Mouse (Mus musculus) liver, embryonic 16.5 days (tissue): ENCODE data around the gene Rexo1. TPM values are rescaled to one million over a fixed set of nuclear protein-coding genes. Genes with fewer than 3 reads are reported as not detected.

Source experiments
- ATAC-seq: fragments of 200-750 bp; cut with Nextera tagmentation; 2 replicates; pipeline ENCODE4 v1.8.0; 2017; ENCODE audit warnings: low read depth, mild to moderate bottlenecking, moderate number of reproducible peaks, moderate library complexity
- H3K27ac ChIP-seq: fragments of 300-500 bp; sonication (generic); 2 replicates; pipeline ENCODE4 v1.5.1; 2014; ENCODE audit warnings: mild to moderate bottlenecking, low read length
- H3K27me3 ChIP-seq: fragments of 300-500 bp; sonication (generic); 2 replicates; pipeline ENCODE4 v1.6.1; 2014; ENCODE audit warnings: low read depth, low read length, mixed read lengths; ENCODE audit not compliant: control insufficient read depth, insufficient read depth
- H3K36me3 ChIP-seq: fragments of 300-500 bp; sonication (generic); 2 replicates; pipeline ENCODE4 v1.6.1; 2014; ENCODE audit warnings: mild to moderate bottlenecking; ENCODE audit not compliant: control insufficient read depth, insufficient read depth
- H3K4me1 ChIP-seq: fragments of 300-500 bp; sonication (generic); 2 replicates; pipeline ENCODE4 v1.6.1; 2014; ENCODE audit warnings: low read depth, low read length, mixed read lengths; ENCODE audit not compliant: control insufficient read depth
- H3K4me2 ChIP-seq: fragments of 300-500 bp; sonication (generic); 2 replicates; pipeline ENCODE4 v1.6.1; 2014; ENCODE audit warnings: low read depth, low read length, mixed read lengths
- H3K4me3 ChIP-seq: fragments of 300-500 bp; sonication (generic); 2 replicates; pipeline ENCODE4 v1.5.1; 2014; ENCODE audit warnings: low read depth, mild to moderate bottlenecking, low read length
- H3K9ac ChIP-seq: fragments of 300-500 bp; sonication (generic); 2 replicates; pipeline ENCODE4 v1.6.1; 2014; ENCODE audit warnings: low read depth, low read length
- H3K9me3 ChIP-seq: fragments of 300-500 bp; sonication (generic); replicated peaks from 2 replicates; pipeline ENCODE4 v1.6.1; 2016; ENCODE audit warnings: low read length; ENCODE audit not compliant: control insufficient read depth
- WGBS: fragments of 180-500 bp; shearing (Covaris S2); extraction: QIAGEN DNeasy Blood & Tissue Kit; methylation state at CpG from one replicate; pipeline ENCODE4 v1.1.7; 2014; ENCODE audit not compliant: insufficient replicate concordance; 5-methylcytosine and 5-hydroxymethylcytosine counted together
- polyA plus RNA-seq: library from polyadenylated mRNA; unstranded; fragments of >200 nt; fragmentation: Nextera tagmentation; extraction: Ambion mirVana; gene quantifications from 2 replicates; pipeline ENCODE4 v1.2.1, GENCODE M21; 2015

Rexo1 gene
- polyA plus RNA-seq, 1 experiment from 2014 or later, result 12.1 TPM

GRCm38 (mm10) chr10:80506222-80506621, 55.1 kb downstream of the Rexo1 start:
- WGBS, result under 1% methylated on average over 11 of the region's 11 CpGs
- Histone ChIP-seq H3K4me2 (no peak overlapping the region), H3K36me3 (no peaks in the 10 kb centered on the region), H3K9ac (no peak overlapping the region), H3K4me3 (no peak overlapping the region), H3K9me3 (no peaks in the 10 kb centered on the region), H3K27me3 (peaks cover 72% of the 10 kb centered on the region), H3K4me1 (peaks cover 9% of the 10 kb centered on the region), H3K27ac (no peak overlapping the region)
- no peak for ATAC-seq

GRCm38 (mm10) chr10:80504724-80505123, 56.6 kb downstream of the Rexo1 start:
- Histone ChIP-seq H3K27me3 (peaks cover 81% of the 10 kb centered on the region), H3K36me3 (no peaks in the 10 kb centered on the region), H3K9me3 (no peaks in the 10 kb centered on the region), H3K4me1 (peaks cover 6% of the 10 kb centered on the region), H3K9ac (no peak overlapping the region), H3K4me2 (no peak overlapping the region), H3K4me3 (no peak overlapping the region), H3K27ac (no peak overlapping the region)
- no peak for ATAC-seq
- 4% methylated on average over 7 of the region's 9 CpGs for WGBS

GRCm38 (mm10) chr10:80503599-80504220, 57.6 kb downstream of the Rexo1 start:
- 2% methylated on average over 27 of the region's 27 CpGs for WGBS
- H3K4me2 ChIP-seq, result no peak overlapping the region

GRCm38 (mm10) chr10:80502819-80503314, 58.5 kb downstream of the Rexo1 start:
- Histone ChIP-seq H3K36me3 (no peaks in the 10 kb centered on the region), H3K9me3 (no peaks in the 10 kb centered on the region), H3K4me3 (no peak overlapping the region), H3K4me2 (no peak overlapping the region), H3K9ac (no peak overlapping the region), H3K4me1 (peaks cover 3% of the 10 kb centered on the region; the same call in 1 of the 2 replicates), H3K27ac (no peak overlapping the region), H3K27me3 (peaks cover 90% of the 10 kb centered on the region)
- 9% methylated on average over 22 of the region's 22 CpGs for WGBS
- ATAC-seq, result no peak

More at GRCm38 (mm10) chr10:80503599-80504220, 57.6 kb downstream of the Rexo1 start:
- H3K4me3 ChIP-seq, result no peak overlapping the region
- no peaks in the 10 kb centered on the region for H3K9me3 ChIP-seq
- no peak for ATAC-seq
- peaks cover 85% of the 10 kb centered on the region for H3K27me3 ChIP-seq
- H3K27ac ChIP-seq, result no peak overlapping the region
- H3K36me3 ChIP-seq, result no peaks in the 10 kb centered on the region
- peaks cover 3% of the 10 kb centered on the region; the same call in 1 of the 2 replicates for H3K4me1 ChIP-seq
- no peak overlapping the region for H3K9ac ChIP-seq

GRCm38 (mm10) chr10:80502291-80502690, 59.1 kb downstream of the Rexo1 start:
- no peak overlapping the region for H3K4me2 ChIP-seq
- H3K27ac ChIP-seq, result no peak overlapping the region
- H3K4me3 ChIP-seq, result no peak overlapping the region
- ATAC-seq, result no peak
- no peaks in the 10 kb centered on the region for H3K36me3 ChIP-seq
- no peaks in the 10 kb centered on the region for H3K9me3 ChIP-seq
- H3K4me1 ChIP-seq, result peaks cover 2% of the 10 kb centered on the region; the same call in 1 of the 2 replicates
- H3K9ac ChIP-seq, result no peak overlapping the region
- peaks cover 91% of the 10 kb centered on the region for H3K27me3 ChIP-seq
- 6% methylated on average over 7 of the region's 7 CpGs for WGBS

GRCm38 (mm10) chr10:80496421-80496820, 64.9 kb downstream of the Rexo1 start:
- Histone ChIP-seq H3K4me3 (no peak overlapping the region), H3K9ac (no peak overlapping the region), H3K9me3 (no peaks in the 10 kb centered on the region), H3K4me2 (0 out of 2 replicates have a peak overlapping the region, but pooled peaks have one; percentile 37), H3K36me3 (no peaks in the 10 kb centered on the region), H3K27me3 (peaks cover 99% of the 10 kb centered on the region), H3K4me1 (peaks cover 15% of the 10 kb centered on the region), H3K27ac (no peak overlapping the region)
- WGBS, result 4% methylated on average over 20 of the region's 20 CpGs
- no peak for ATAC-seq

GRCm38 (mm10) chr10:80495901-80496300, 65.5 kb downstream of the Rexo1 start:
- Histone ChIP-seq H3K4me1 (peaks cover 15% of the 10 kb centered on the region), H3K9me3 (no peaks in the 10 kb centered on the region), H3K36me3 (no peaks in the 10 kb centered on the region), H3K9ac (no peak overlapping the region), H3K27me3 (peaks cover 99% of the 10 kb centered on the region), H3K27ac (no peak overlapping the region), H3K4me3 (peak overlapping the region; percentile 8; the same call in 1 of the 2 replicates), H3K4me2 (peak overlapping the region; percentile 37)
- ATAC-seq, result no peak
- under 1% methylated on average over 32 of the region's 35 CpGs for WGBS

- peak within 1 kb of the TSS; percentile 37 for H3K4me2 ChIP-seq
- H3K9me3 ChIP-seq, result no peaks in the 10 kb centered on the region
- under 1% methylated on average over 41 of the region's 42 CpGs for WGBS
- no peak within 1 kb of the TSS for H3K9ac ChIP-seq
- peaks cover 15% of the 10 kb centered on the region for H3K4me1 ChIP-seq
- peaks cover 99% of the 10 kb centered on the region for H3K27me3 ChIP-seq
- no peaks in the 10 kb centered on the region for H3K36me3 ChIP-seq
- peak within 1 kb of the TSS; percentile 36 for H3K4me3 ChIP-seq
- no peak within 1 kb of the TSS for H3K27ac ChIP-seq
- ATAC-seq, result no peak
Observed at GRCm38 (mm10) chr10:80494732-80495131, 66.6 kb downstream of the Rexo1 start, which contains the start of gene Onecut3. Onecut3 (plus strand) TSS chr10:80494835.
